Mouse (Mus musculus): ENCODE data around the gene Gatc. TPM values are rescaled to one million over a fixed set of nuclear protein-coding genes. Genes with fewer than 3 reads are reported as not detected.

Gene Gatc
- polyA plus RNA-seq (2014; fragmentation: Illumina TruSeq; extraction: RNeasy Lipid Tissue Mini Kit (QIAGEN cat#74804); ENCODE audit: low read depth, low replicate concordance), result 20.5 TPM

GRCm38 (mm10) chr5:115340577-115341313 is at the start of gene Gatc, which contains the start of gene Triap1:
TSS of gene Gatc (minus strand) at chr5:115341178.
TSS of gene Triap1 (plus strand) at chr5:115341225.

GRCm38 (mm10) chr5:115348546-115349224 is 7.7 kb upstream of the Gatc start, which contains the start of gene Cox6a1:
TSS of gene Cox6a1 (minus strand) at chr5:115348981.

GRCm38 (mm10) chr5:115326875-115327609 is 13.9 kb downstream of the Gatc start, which contains the start of gene Srsf9:
TSS of gene Srsf9 (plus strand) at chr5:115327177.

GRCm38 (mm10) chr5:115300792-115301614 is 40.0 kb downstream of the Gatc start, which contains the start of gene Dynll1:
TSS of gene Dynll1 (minus strand) at chr5:115300999.

Other genes with a start within 250 kb of the Gatc start
- gene Gm10401, start 242.9 kb downstream of the Gatc start, polyA plus RNA-seq (2014; fragmentation: Illumina TruSeq; extraction: RNeasy Lipid Tissue Mini Kit (QIAGEN cat#74804); ENCODE audit: low read depth, low replicate concordance), result not detected
- gene Acads, start 221.8 kb downstream of the Gatc start, polyA plus RNA-seq (2014; fragmentation: Illumina TruSeq; extraction: RNeasy Lipid Tissue Mini Kit (QIAGEN cat#74804); ENCODE audit: low read depth, low replicate concordance), result 67.3 TPM
- gene Unc119b, start 206.2 kb downstream of the Gatc start, polyA plus RNA-seq (2014; fragmentation: Illumina TruSeq; extraction: RNeasy Lipid Tissue Mini Kit (QIAGEN cat#74804); ENCODE audit: low read depth, low replicate concordance), result 56.1 TPM
- gene Mlec, start 183.0 kb downstream of the Gatc start, polyA plus RNA-seq (2014; fragmentation: Illumina TruSeq; extraction: RNeasy Lipid Tissue Mini Kit (QIAGEN cat#74804); ENCODE audit: low read depth, low replicate concordance), result 205 TPM
- 3.2 TPM for gene Cabp1, start 146.8 kb downstream of the Gatc start, polyA plus RNA-seq (2014; fragmentation: Illumina TruSeq; extraction: RNeasy Lipid Tissue Mini Kit (QIAGEN cat#74804); ENCODE audit: low read depth, low replicate concordance)
- 81.1 TPM for gene Pop5, start 105.3 kb downstream of the Gatc start, polyA plus RNA-seq (2014; fragmentation: Illumina TruSeq; extraction: RNeasy Lipid Tissue Mini Kit (QIAGEN cat#74804); ENCODE audit: low read depth, low replicate concordance)
- gene Rnf10, start 68.3 kb downstream of the Gatc start, polyA plus RNA-seq (2014; fragmentation: Illumina TruSeq; extraction: RNeasy Lipid Tissue Mini Kit (QIAGEN cat#74804); ENCODE audit: low read depth, low replicate concordance), result 150 TPM
- 28.2 TPM for gene Coq5, start 61.5 kb downstream of the Gatc start, polyA plus RNA-seq (2014; fragmentation: Illumina TruSeq; extraction: RNeasy Lipid Tissue Mini Kit (QIAGEN cat#74804); ENCODE audit: low read depth, low replicate concordance)
- 245 TPM for gene Dynll1, start 40.2 kb downstream of the Gatc start, polyA plus RNA-seq (2014; fragmentation: Illumina TruSeq; extraction: RNeasy Lipid Tissue Mini Kit (QIAGEN cat#74804); ENCODE audit: low read depth, low replicate concordance)
- 54.0 TPM for gene Srsf9, start 14.0 kb downstream of the Gatc start, polyA plus RNA-seq (2014; fragmentation: Illumina TruSeq; extraction: RNeasy Lipid Tissue Mini Kit (QIAGEN cat#74804); ENCODE audit: low read depth, low replicate concordance)
- gene Triap1, start within 50 bp of the Gatc start, polyA plus RNA-seq (2014; fragmentation: Illumina TruSeq; extraction: RNeasy Lipid Tissue Mini Kit (QIAGEN cat#74804); ENCODE audit: low read depth, low replicate concordance), result 43.0 TPM
- 608 TPM for gene Cox6a1, start 7.8 kb upstream of the Gatc start, polyA plus RNA-seq (2014; fragmentation: Illumina TruSeq; extraction: RNeasy Lipid Tissue Mini Kit (QIAGEN cat#74804); ENCODE audit: low read depth, low replicate concordance)
- gene Msi1, start 88.4 kb upstream of the Gatc start, polyA plus RNA-seq (2014; fragmentation: Illumina TruSeq; extraction: RNeasy Lipid Tissue Mini Kit (QIAGEN cat#74804); ENCODE audit: low read depth, low replicate concordance), result 1.9 TPM
- gene Pla2g1b, start 125.1 kb upstream of the Gatc start, polyA plus RNA-seq (2014; fragmentation: Illumina TruSeq; extraction: RNeasy Lipid Tissue Mini Kit (QIAGEN cat#74804); ENCODE audit: low read depth, low replicate concordance), result not detected
- gene Sirt4, start 143.5 kb upstream of the Gatc start, polyA plus RNA-seq (2014; fragmentation: Illumina TruSeq; extraction: RNeasy Lipid Tissue Mini Kit (QIAGEN cat#74804); ENCODE audit: low read depth, low replicate concordance), result 37.6 TPM
- gene Pxn, start 165.5 kb upstream of the Gatc start, polyA plus RNA-seq (2014; fragmentation: Illumina TruSeq; extraction: RNeasy Lipid Tissue Mini Kit (QIAGEN cat#74804); ENCODE audit: low read depth, low replicate concordance), result 83.9 TPM
- gene Rplp0, start 218.3 kb upstream of the Gatc start, polyA plus RNA-seq (2014; fragmentation: Illumina TruSeq; extraction: RNeasy Lipid Tissue Mini Kit (QIAGEN cat#74804); ENCODE audit: low read depth, low replicate concordance), result 1,640 TPM
- 46.4 TPM for gene Gcn1l1, start 224.1 kb upstream of the Gatc start, polyA plus RNA-seq (2014; fragmentation: Illumina TruSeq; extraction: RNeasy Lipid Tissue Mini Kit (QIAGEN cat#74804); ENCODE audit: low read depth, low replicate concordance)